Mouse (Mus musculus) Patski (cell line): ENCODE measurements around the gene Edil3. TPM values are rescaled to one million over a fixed set of nuclear protein-coding genes. Genes with fewer than 3 reads are reported as not detected.

Experiments
- ATAC-seq: fragments of 100-300 bp; one replicate; pipeline ENCODE4 v1.8.0; 2021
- CTCF ChIA-PET: fragments of 350-600 bp; sonication (Branson Sonifier 250); formaldehyde crosslinking; loops from one replicate; lab custom pipeline; 2022; ENCODE audit warnings: inconsistent platforms; lab: Charles Lee
- POLR2A ChIA-PET: fragments of 350-600 bp; sonication (Branson Sonifier 250); formaldehyde crosslinking; loops from one replicate; lab custom pipeline; 2022; ENCODE audit warnings: antibody characterized with exemption, inconsistent platforms; lab: Charles Lee
- DNase-seq: peaks from one replicate; pipeline ENCODE4 v3.0.0-alpha.2; 2011; ENCODE audit warnings: low read depth, low spot score
- H3K27me3 ChIP-seq: fragments of 371-371 bp; one replicate; pipeline ENCODE4 v1.5.1; 2021
- CTCF ChIP-seq: fragments of 100-300 bp; IDR thresholded peaks from one replicate; pipeline ENCODE4 v1.5.1; 2021
- in situ Hi-C: fragments of 300-500 bp; cut with MboI; formaldehyde crosslinking; loops from 3 replicates; pipeline ENCODE4 v1.11.1; 2018; ENCODE audit warnings: low pct_unique_long_range_greater_than_20kb, mixed read lengths
- polyA plus RNA-seq: library from polyadenylated mRNA; unstranded; gene quantifications from one replicate; pipeline ENCODE4 v1.2.3, GENCODE M21; 2021

Gene Edil3
- polyA plus RNA-seq = not detected

- ChIA-PET POLR2A (no interaction called here), CTCF (no interaction called here)
- in situ Hi-C loops = no loop called here
- peaks cover 7% of the 10 kb centered on the region for H3K27me3 ChIP-seq
- no peak for TF ChIP-seq CTCF
- DNase-seq (no peak), ATAC-seq (no peak)
Measured at GRCm38 (mm10) chr13:88821440-88822331, at the start of gene Edil3. Edil3 (plus strand) TSS chr13:88821472.

DNA sequence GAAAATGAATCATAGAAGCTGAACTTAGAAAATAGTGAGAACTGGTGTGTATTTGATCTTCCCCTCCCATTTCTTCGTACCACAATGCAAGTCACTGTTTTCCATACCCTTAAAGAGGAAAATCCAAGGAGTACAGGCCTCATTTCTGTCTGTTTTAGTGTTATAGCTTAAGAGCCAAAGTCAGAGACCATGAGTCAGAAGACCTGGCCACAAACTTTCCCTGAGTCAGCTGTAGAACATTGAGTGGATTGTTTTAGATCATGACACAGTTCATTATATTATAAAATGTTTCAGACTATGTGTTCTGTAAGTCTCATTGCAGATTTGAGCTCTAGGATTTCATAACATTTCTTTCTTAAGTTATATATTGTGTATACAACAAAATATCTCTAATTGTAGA, 22.1 kb upstream of the Edil3 start:
- in situ Hi-C loops = no loop called here
- ChIA-PET CTCF (interaction anchor here (0.7 kb wide), 1 partner anchor 53 kb away, joined by 3 read pairs; no protein-coding TSS in a partner anchor), POLR2A (no interaction called here)
- ATAC-seq (no peak), DNase-seq (no peak)
- peaks cover 4% of the 10 kb centered on the region for H3K27me3 ChIP-seq
- TF ChIP-seq CTCF = no peak

DNA sequence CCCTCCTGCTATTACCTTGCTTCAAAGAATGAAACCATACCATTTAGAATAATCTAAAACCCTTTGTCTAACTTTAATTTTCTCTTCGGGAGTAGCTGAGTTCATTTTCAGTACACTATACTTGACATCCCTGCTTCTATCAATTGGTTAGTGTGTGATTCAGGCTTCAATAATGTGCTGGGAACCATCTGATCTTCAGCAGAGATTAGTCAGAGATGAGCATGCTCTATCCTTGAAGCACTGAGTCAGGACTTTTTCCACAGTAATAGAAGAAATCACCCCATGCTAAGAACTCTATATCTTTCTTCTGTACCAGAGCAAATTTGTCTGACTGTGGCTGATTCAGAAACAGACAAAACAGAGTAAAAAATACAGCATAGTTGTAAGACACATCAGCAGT, 20.3 kb upstream of the Edil3 start:
- CTCF ChIA-PET = no interaction called here
- TF ChIP-seq CTCF = no peak
- POLR2A ChIA-PET = no interaction called here
- H3K27me3 ChIP-seq = peaks cover 4% of the 10 kb centered on the region
- DNase-seq (no peak), ATAC-seq (no peak)
- in situ Hi-C loops = no loop called here

DNA sequence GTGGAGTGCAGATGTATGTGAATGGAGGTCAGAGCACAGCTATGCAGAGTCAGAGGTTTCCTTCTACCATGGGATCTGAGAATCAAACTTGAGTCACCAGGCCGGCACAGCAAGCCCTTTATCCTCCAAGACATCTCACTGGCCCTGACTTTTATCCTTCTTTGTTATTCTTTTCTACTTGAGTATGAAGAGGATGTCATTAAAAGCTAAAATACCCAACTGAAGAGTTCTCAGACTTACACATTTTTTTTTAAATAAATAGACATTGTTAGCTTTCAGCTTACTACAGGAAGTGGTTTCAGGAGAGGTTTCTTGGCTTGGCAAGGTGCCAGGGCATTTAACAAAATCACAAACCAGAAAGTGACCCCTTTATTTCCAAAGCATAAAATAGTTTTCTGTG, 15.4 kb upstream of the Edil3 start:
- no peak for TF ChIP-seq CTCF
- ATAC-seq = no peak
- POLR2A ChIA-PET = no interaction called here
- in situ Hi-C loops = no loop called here
- CTCF ChIA-PET = interaction anchor here (0.9 to 1.1 kb wide), 2 partner anchors 10 to 22 kb away, joined by 3 read pairs; no protein-coding TSS in a partner anchor
- H3K27me3 ChIP-seq = no peaks in the 10 kb centered on the region
- DNase-seq = no peak

- no peaks in the 10 kb centered on the region for H3K27me3 ChIP-seq
- TF ChIP-seq CTCF = no peak
- in situ Hi-C loops = no loop called here
- CTCF ChIA-PET = interaction anchor here (0.9 kb wide), 1 partner anchor 10 kb away, joined by 3 read pairs; no protein-coding TSS in a partner anchor
- DNase-seq (no peak), ATAC-seq (no peak)
- POLR2A ChIA-PET = no interaction called here
Measured at GRCm38 (mm10) chr13:88806269-88806668, 15.0 kb upstream of the Edil3 start.

DNA sequence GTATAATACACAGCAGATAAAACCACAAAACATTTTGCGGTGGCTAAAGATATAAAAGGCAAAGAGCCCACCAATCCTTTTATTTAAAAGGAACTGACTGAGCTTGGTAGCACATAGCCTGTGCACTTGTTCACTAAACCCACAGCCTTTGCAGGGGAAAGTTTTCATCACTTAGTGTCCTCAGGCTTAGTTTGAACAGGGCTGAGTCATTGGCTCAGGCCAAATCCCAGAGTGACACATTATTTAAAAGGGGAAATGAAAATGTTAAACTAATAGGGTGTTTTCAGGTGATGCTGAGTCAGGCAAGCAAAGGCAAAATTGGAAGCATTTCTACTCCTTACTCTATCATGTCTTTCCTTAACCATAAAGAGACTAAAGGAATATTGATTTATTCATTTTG, 11.2 kb upstream of the Edil3 start:
- ChIA-PET POLR2A (no interaction called here), CTCF (no interaction called here)
- no peak for TF ChIP-seq CTCF
- DNase-seq = no peak
- ATAC-seq = no peak
- in situ Hi-C loops = no loop called here
- no peaks in the 10 kb centered on the region for H3K27me3 ChIP-seq

DNA sequence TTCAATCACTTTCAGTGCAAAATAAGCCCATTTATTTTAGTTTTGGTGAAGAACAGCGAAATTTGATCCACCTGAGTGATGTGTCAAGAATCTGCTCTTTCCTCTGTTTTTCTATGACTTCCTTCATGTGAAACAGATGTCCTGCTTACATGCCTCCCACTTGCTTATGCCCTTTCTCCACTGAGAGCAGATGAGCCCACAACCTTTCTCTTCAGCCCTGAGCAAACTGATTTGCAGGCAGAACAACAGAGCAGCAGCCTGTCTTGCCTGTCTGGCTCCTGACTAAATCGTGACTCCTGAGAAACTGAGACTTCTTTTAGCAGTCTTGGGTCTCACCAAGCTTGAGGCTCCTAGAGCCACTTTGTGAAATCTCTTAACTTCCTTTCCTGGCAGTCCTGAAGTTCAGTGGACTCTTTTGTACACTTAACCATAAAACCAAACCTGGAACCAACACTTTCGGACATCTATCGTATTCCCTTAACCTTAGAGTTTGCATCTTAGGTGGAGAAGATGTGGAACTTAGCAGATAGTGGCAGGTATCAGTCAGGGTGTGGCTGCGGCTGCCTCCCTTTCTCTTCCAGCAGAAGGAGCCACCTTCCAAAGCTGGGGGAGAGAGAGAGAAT, 475 bp upstream of the Edil3 start:
- ATAC-seq = no peak
- no peak for TF ChIP-seq CTCF
- DNase-seq = no peak
- in situ Hi-C loops = no loop called here
- ChIA-PET CTCF (no interaction called here), POLR2A (no interaction called here)
- H3K27me3 ChIP-seq = peaks cover 7% of the 10 kb centered on the region

GRCm38 (mm10) chr13:88822332-88822895, 1.1 kb downstream of the Edil3 start:
- ChIA-PET POLR2A (no interaction called here), CTCF (no interaction called here)
- ATAC-seq = no peak
- in situ Hi-C loops = no loop called here
- H3K27me3 ChIP-seq = peaks cover 7% of the 10 kb centered on the region
- no peak for DNase-seq
- TF ChIP-seq CTCF = no peak

GRCm38 (mm10) chr13:88822976-88823521, 1.8 kb downstream of the Edil3 start:
- no peak for DNase-seq
- POLR2A ChIA-PET = no interaction called here
- no peak for TF ChIP-seq CTCF
- H3K27me3 ChIP-seq = peaks cover 7% of the 10 kb centered on the region
- in situ Hi-C loops = no loop called here
- ATAC-seq = no peak
- CTCF ChIA-PET = no interaction called here

GRCm38 (mm10) chr13:88823522-88824419, 2.5 kb downstream of the Edil3 start:
- ATAC-seq = no peak

More at GRCm38 (mm10) chr13:88823522-88824419, 2.5 kb downstream of the Edil3 start:
- DNase-seq = no peak
- in situ Hi-C loops = no loop called here
- POLR2A ChIA-PET = no interaction called here
- no peak for TF ChIP-seq CTCF
- CTCF ChIA-PET = no interaction called here
- peaks cover 7% of the 10 kb centered on the region for H3K27me3 ChIP-seq
